Mouse (Mus musculus) splenic B cell, adult 2 months (primary cell): ENCODE data around the gene Large2.
"Not testable (repeated sequence)": the region's sequence is repeated elsewhere in the genome, so short reads cannot be mapped to it uniquely, and the experiment has no call there.

Source experiments
- DNase-seq: peaks from one replicate; pipeline ENCODE4 v3.0.0-alpha.2; 2011; ENCODE audit warnings: low read depth, low spot score
- H3K27me3 ChIP-seq: 2 replicates; pipeline ENCODE4 v1.6.1; 2012; ENCODE audit warnings: mild to moderate bottlenecking, low read length, moderate library complexity, mixed read lengths; ENCODE audit not compliant: control insufficient read depth, poor library complexity, insufficient read depth, severe bottlenecking
- H3K36me3 ChIP-seq: 2 replicates; pipeline ENCODE4 v1.6.1; 2012; ENCODE audit warnings: mild to moderate bottlenecking, low read length, moderate library complexity, mixed read lengths; ENCODE audit not compliant: control insufficient read depth, poor library complexity, insufficient read depth, severe bottlenecking

Large2 gene

GRCm38 (mm10) chr2:92399877-92400276 is 25.2 kb upstream of the Large2 start:
- DNase-seq, H3K36me3 ChIP-seq, H3K27me3 ChIP-seq: not testable (repeated sequence)

GRCm38 (mm10) chr2:92397436-92397835 is 22.8 kb upstream of the Large2 start:
- no peak for DNase-seq
- Histone ChIP-seq H3K36me3 (no peaks in the 10 kb centered on the region), H3K27me3 (no peaks in the 10 kb centered on the region)

GRCm38 (mm10) chr2:92395535-92395934 is 20.9 kb upstream of the Large2 start:
- no peaks in the 10 kb centered on the region for H3K36me3 ChIP-seq
- H3K27me3 ChIP-seq = no peaks in the 10 kb centered on the region; the same call in 1 of the 2 replicates
- no peak for DNase-seq

GRCm38 (mm10) chr2:92392318-92393264 is 17.9 kb upstream of the Large2 start:
- no peak for DNase-seq
- H3K36me3 ChIP-seq = no peaks in the 10 kb centered on the region
- H3K27me3 ChIP-seq = no peaks in the 10 kb centered on the region; the same call in 1 of the 2 replicates

- H3K36me3 ChIP-seq = no peaks in the 10 kb centered on the region
- H3K27me3 ChIP-seq = no peaks in the 10 kb centered on the region; the same call in 1 of the 2 replicates
- DNase-seq = no peak
Observed at GRCm38 (mm10) chr2:92391703-92392317, 17.1 kb upstream of the Large2 start.

- Histone ChIP-seq H3K27me3 (no peaks in the 10 kb centered on the region; the same call in 1 of the 2 replicates), H3K36me3 (no peaks in the 10 kb centered on the region)
- no peak for DNase-seq
Observed at GRCm38 (mm10) chr2:92391116-92391515, 16.4 kb upstream of the Large2 start.

GRCm38 (mm10) chr2:92390206-92390930 is 15.7 kb upstream of the Large2 start:
- Histone ChIP-seq H3K27me3 (no peaks in the 10 kb centered on the region; the same call in 1 of the 2 replicates), H3K36me3 (no peaks in the 10 kb centered on the region)
- DNase-seq = no peak

- Histone ChIP-seq H3K27me3 (no peaks in the 10 kb centered on the region; the same call in 1 of the 2 replicates), H3K36me3 (no peaks in the 10 kb centered on the region)
- DNase-seq = no peak
Observed at GRCm38 (mm10) chr2:92389645-92390044, 15.0 kb upstream of the Large2 start.

GRCm38 (mm10) chr2:92388891-92389641 is 14.4 kb upstream of the Large2 start:
- DNase-seq = peak; percentile 43
- no peaks in the 10 kb centered on the region; the same call in 1 of the 2 replicates for H3K27me3 ChIP-seq
- no peaks in the 10 kb centered on the region for H3K36me3 ChIP-seq

- no peak for DNase-seq
- Histone ChIP-seq H3K27me3 (no peaks in the 10 kb centered on the region; the same call in 1 of the 2 replicates), H3K36me3 (no peaks in the 10 kb centered on the region)
Observed at GRCm38 (mm10) chr2:92388081-92388517, 13.4 kb upstream of the Large2 start.

- no peak for DNase-seq
- no peaks in the 10 kb centered on the region; the same call in 1 of the 2 replicates for H3K27me3 ChIP-seq
- H3K36me3 ChIP-seq = no peaks in the 10 kb centered on the region
Observed at GRCm38 (mm10) chr2:92387646-92388045, 13.0 kb upstream of the Large2 start.

- no peaks in the 10 kb centered on the region for H3K36me3 ChIP-seq
- no peaks in the 10 kb centered on the region; the same call in 1 of the 2 replicates for H3K27me3 ChIP-seq
- no peak for DNase-seq
Observed at GRCm38 (mm10) chr2:92386821-92387570, 12.3 kb upstream of the Large2 start.
